Mouse (Mus musculus): ENCODE data around the gene Ppp2r2c.
A peak's percentile ranks its signal among the peaks of the same experiment; 100 is the strongest.
"Not testable (repeated sequence)": the region's sequence is repeated elsewhere in the genome, so short reads cannot be mapped to it uniquely, and the experiment has no call there.

The Ppp2r2c gene

DNA sequence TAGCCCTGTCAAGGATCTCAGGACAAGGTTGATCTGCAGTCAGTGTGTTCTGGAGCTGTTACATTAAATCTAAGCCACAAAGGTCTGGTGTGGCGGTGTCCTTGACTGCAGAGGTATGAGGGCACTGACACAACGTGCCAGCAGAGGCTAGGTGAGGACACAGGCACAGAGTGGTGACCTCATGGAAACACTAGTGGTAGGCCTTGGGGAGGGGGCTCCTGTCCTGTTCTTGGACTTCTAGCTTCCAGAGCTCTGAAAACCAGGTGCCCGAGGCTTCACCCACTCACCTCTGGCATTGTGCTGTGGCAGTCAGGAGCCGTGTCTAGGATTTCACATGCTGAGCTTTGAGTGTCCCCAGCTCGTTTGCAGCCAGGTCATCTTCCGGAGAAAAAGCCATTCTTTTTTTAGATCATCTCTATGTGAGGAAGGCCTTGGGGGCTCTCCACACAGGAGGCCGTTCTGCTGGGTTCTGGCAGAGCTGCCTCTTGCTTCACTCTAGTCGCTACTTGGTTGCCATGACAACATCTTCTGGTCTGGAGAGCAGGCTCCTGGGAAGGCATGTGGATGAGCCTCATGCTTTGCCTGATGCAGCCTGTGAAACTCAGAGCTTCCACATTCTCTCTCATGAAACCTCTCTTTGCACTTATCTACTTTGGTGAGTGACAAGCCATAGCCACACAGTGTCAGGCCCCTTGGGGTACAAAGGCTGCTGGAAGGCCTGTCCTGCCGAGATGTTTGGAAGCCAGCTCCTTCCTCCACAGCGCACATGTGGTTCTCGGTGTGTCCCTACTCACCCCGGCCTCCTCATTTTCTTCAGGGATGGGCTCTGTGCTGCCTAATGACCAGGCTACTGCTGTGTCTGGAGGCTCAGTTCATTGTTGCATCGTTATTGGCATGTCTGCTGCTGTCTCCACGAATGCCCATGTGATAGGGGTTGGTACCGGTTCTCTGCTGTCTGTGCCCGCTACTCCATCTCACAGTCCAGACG is 67.5 kb downstream of the Ppp2r2c start:
- DNase-seq = no peak

DNA sequence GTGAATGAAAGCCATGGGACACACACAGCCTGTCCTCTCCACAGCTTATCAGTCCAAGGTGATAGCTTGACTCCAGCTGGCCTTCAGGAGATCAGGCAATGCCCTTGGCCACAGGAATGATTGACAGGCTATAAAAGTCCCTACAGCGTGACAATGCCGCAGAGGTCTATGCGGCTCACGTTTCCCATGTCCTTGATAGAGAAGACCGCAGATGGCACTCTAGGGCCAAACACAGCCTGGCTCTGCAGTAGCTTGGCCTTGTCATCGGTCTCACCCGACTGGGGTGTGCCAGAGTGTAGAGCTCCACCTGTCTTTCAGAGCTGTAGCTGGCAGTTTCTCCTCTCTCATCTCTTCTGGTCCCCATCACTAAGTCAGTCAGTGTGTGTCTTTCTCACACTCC is 68.2 kb downstream of the Ppp2r2c start:
- DNase-seq = peak; percentile 63

- DNase-seq = no peak
Measured at GRCm38 (mm10) chr5:36938021-36938420, 69.7 kb downstream of the Ppp2r2c start.

DNA sequence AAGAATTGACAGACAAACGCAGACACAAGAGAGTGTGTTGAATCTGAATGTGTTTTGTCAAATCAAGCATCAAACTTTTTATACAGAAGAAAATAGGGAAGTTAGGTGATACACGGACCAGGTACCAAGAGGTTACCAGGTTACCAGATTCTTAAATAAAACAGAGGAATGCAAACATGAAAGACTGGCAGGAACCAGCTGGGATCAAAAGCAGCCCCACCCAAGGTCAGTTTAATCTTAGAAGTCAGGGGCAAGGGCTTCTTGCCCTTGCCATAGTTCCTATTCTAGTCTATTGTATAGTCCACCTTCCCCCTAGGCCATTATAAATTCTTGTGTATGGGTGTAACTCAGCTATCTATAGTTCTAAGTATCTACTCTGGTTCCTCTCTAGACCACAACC is 70.7 kb downstream of the Ppp2r2c start:
- DNase-seq = not testable (repeated sequence)

DNA sequence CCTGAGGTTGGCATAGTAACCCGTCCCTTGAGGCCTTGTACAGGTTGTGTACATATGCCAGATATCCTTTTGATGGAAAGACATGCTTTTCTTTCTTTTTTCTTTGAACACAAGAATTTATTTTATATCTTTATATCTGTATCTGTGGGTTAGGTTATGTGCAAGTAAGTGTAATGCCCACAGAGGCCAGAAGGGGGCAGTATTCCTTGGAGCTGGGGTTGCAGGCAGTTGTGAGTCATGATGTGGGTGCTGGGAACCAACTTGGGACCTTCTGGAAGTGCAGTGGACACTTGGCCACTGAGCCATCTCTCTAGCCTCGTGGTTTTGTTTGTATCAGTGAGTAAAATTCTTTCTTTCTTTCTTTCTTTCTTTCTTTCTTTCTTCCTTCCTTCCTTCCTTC is 74.1 kb downstream of the Ppp2r2c start:
- no peak for DNase-seq

GRCm38 (mm10) chr5:36944552-36944951 is 76.2 kb downstream of the Ppp2r2c start:
- DNase-seq = no peak

DNA sequence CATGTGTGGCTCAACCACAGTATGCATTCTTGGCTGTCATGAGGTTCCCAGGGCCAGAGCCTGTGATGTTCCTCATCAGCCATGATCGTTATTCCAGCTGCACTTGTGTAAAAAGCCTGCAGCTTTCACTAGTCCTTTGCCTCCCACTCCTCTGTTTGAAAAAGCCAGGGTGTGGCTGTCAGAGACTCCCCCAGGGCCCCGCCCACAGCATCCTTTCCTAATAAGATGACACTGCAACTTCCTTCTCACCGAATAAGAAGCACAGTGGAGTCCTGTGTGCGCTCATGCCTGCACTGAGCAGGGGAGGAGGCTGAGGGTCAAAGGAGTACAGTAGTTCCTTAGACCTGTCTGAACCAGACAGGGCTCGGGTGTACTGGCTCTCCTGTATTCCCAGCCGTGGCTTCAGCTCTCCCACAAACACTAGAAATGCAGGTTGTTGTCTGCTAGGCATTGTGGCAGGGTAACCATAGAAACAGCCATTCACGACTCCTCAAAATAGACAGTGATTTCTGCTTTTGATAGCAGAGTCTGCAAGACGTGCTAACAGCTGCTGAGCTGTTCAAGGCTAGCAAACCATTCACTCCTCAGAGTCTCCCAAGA is 76.9 kb downstream of the Ppp2r2c start:
- DNase-seq = no peak

DNA sequence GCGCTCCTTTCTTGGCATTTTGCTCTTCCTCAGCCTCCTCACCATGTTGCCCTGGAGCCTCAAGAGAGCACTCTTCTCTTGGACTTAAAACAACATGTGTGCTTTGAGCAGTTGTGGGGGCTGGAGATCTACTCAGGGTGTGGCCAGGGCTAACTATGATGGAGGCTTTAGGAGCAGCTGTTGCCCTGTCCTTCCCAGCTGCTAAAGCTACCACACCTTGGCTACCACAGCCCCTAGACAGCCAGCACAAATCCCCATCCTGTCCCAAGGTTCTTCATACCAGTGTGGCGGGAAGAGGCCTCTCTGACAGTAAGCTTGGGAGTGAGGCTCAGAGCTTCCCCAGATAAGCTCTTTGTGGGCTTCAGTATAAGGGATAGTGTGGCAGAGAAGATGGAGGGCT is 77.4 kb downstream of the Ppp2r2c start:
- no peak for DNase-seq

GRCm38 (mm10) chr5:36946445-36946844 is 78.1 kb downstream of the Ppp2r2c start:
- DNase-seq = peak; percentile 65

DNA sequence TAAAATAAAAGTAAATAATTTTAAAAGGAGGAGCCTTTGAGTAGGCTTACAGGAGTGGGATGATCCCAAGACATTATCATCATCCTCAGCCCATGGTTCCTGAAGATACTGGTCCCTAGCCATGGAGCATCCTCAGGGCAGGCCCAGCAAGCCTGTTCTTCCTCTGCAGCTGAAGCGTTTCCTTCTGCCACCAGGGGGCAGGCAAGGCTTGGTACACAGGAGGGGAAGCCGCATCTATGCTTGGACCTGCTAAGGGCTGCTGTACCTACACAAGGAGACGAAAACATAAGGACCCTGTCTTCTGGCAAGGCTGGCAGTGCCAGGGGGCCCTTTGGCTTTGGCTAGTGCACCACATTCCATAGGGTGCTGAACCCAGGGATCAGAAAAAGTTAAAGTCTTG is 80.5 kb downstream of the Ppp2r2c start:
- peak; percentile 76 for DNase-seq

- no peak for DNase-seq
Measured at GRCm38 (mm10) chr5:36950871-36951270, 82.6 kb downstream of the Ppp2r2c start.

DNA sequence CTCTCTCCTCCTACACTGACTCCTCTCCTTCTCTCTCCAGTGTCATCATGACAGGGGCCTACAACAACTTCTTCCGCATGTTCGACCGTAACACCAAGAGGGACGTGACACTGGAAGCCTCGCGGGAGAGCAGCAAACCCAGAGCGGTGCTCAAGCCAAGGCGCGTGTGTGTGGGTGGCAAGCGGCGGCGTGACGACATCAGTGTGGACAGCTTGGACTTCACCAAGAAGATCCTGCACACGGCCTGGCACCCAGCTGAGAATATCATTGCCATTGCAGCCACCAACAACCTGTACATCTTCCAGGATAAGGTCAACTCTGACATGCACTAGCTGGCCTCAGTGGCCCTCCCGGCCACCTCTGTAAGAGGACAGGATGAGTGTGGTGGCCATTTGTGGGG is 84.0 kb downstream of the Ppp2r2c start:
- no peak for DNase-seq

DNA sequence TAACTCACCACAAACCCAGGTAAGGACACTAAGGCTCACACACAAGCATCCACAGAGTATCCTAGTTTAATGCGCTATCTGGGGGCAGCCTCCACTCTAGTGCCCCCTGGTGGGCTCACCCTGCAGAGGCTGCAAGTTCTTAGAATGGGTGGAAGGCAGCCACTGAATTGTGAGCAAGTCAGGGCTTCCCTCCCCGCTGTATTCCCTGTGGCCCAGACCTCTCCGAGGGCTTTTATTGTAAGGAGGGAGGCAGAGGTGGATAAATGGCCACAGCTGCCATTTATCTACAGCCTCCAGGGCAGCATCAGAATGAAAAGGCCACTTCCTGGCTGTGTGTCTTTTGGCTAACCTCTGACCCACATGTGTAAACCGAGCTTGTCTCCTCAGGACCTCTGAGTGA is 87.1 kb downstream of the Ppp2r2c start:
- peak; percentile 54 for DNase-seq

DNA sequence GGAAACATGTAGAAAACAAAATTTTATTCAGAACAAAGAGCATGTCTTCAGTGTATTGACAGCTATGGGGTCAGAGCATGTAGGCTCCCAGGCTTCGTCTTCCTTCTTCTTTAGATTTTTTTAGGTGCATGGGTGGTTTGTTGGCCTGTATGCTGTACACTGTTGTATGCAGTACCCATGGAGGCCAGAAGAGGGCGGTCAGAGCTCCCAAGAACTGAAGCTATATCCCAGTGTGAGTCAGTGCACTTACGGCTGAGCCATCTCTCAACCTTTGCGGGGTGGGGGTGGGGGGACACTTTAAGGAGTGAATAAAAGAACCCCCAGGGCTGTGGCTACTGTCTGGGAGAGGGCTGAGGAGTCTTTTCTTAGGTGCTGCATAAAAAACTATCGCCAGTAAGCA is 90.5 kb downstream of the Ppp2r2c start:
- DNase-seq = peak; percentile 51

DNA sequence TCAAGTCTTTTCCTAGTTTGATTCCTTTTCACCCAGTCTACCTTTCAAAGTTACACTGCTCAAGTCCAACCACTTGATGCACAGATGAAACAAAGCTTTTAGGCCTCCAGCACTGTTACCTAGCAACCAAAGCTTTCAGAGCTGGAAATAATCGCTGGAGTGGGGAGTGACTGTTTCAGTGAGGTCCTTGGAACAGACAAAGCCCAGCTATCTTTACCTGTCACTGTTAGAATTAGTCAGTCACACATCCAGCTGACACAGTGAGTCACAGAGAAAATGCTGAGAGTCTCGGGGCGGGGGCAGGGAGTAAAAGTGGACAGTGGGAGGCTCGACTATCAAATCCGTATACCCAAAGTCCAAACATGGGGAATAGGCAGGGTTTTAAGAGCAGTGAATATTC is 92.2 kb downstream of the Ppp2r2c start:
- DNase-seq = no peak

- peak; percentile 50 for DNase-seq
Measured at GRCm38 (mm10) chr5:36971587-36971986, 103.3 kb downstream of the Ppp2r2c start.

DNA sequence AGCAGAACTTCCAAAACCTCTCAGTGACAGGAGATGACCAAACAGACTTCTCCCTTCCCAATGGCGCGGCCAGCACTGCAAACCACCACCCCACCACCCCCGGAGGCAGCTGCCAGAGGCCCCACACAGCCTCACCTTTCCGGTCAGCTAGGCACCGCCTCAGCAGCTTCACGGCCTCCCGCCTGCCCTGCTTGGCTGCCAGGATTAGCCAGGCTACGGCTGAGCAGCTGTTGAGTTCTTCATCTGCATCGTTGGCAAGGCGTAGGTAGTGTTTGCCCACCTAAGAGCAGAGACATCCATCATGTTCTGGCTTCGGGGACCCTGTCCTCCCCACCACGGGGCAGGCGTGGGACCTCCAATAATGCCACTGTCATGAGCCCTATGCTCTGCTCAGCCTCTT is 107.0 kb downstream of the Ppp2r2c start:
- DNase-seq = no peak

DNA sequence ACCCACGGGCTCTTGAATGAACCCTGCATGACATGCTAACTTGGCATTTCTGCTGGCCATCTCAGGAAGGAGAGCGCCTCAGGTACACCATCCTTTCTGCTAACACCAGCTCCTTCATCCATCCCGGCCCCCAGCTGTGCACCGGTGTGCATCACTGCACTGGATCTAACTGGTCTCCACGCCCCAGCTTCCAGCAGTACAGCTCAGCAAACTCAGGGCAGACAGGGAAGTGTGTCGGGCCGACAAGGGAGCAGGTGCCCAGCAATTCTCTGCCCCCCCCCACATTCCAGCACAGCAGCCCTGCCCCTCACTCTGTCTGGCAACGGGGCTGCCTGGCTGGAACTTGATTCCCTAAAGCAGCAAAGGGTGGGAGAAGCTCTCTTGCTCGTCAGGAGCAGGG is 109.5 kb downstream of the Ppp2r2c start:
- no peak for DNase-seq

DNA sequence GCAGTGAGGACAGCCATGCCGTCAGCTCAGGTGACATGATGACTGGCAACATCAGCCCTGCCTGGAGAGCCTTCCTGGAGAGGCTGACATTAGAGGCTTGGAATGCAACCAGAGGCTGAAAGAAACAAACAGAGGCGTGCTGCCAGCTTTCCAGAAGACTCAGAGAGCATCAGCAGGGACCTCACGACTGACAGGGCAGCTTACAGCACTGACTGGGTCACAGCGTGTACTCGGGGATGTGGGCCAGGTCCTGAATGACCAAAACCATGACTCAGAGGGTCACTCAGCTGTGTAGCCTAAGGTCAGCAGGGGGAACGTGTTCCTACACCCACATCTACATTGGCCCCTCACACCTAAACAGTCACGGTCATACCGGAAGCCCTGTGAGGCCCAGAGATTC is 110.7 kb downstream of the Ppp2r2c start:
- DNase-seq = no peak

- no peak for DNase-seq
Measured at GRCm38 (mm10) chr5:36979631-36980030, 111.3 kb downstream of the Ppp2r2c start.

DNA sequence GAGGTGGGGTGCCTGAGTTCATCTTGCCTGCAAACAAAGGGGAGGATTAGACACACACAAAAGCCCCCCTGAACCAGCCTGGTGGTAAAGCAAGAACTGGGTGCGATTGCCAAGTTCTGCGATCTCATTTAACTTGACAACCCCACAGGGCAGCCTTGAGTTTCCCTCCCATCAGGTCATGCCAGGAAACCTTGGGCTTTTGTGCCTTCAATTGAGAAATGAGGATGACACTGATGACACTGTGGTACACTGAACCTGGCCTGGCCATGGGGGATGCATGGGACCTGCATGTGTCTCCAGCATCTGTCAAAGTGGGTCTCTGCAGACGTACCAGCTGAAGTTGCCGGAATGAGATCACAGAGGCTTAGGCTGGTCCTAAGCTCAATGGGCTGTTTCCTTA is 114.0 kb downstream of the Ppp2r2c start:
- no peak for DNase-seq

- no peak for DNase-seq
Measured at GRCm38 (mm10) chr5:36986617-36987016, 118.3 kb downstream of the Ppp2r2c start.

GRCm38 (mm10) chr5:36988124-36988780 is 119.9 kb downstream of the Ppp2r2c start:
- DNase-seq = no peak

Data from cerebellum, adult 8-10 months (tissue).